Mouse (Mus musculus): ENCODE data around the gene Gm49388.

The Gm49388 gene

DNA sequence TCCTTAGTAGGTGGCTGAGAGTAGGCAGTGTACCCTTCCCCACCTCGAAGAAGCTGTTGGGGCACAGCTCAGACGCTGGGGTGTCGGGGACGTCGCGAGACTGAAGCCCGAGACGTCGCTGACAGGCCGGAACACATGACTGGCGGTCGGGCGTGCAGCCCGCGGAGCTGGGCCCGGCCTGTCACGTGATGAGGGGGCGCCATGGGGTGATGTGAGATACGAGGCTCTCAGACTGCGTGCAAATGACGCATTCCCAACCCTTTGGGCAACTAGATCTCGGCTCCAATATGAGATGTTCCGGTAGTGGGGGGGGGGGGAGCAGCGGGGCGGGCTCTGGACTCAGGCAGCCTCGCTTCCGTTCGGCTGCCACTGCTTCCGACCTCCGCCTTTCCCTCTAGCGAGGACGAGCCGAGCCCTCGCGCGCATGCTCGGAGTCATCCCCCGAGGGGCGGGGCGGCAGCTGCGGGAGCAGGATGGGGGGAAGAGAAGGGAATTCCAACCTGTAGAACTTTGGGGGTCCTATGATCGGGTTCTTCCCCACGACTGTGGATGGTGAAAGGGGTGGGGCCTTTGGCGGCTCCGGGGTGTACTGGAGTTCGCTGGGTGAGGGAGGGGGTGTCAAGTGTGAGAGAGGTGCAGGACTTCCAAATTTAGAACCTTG lies 56.1 kb downstream of the Gm49388 start:
- peak; percentile 94 for DNase-seq (ENCODE audit: low read depth)

GRCm38 (mm10) chr7:127842001-127842718 lies 56.8 kb downstream of the Gm49388 start:
- peak; percentile 87 for DNase-seq (ENCODE audit: low read depth)

GRCm38 (mm10) chr7:127849973-127850875 lies 64.8 kb downstream of the Gm49388 start:
- DNase-seq (ENCODE audit: low read depth) = no peak

GRCm38 (mm10) chr7:127850906-127851305 lies 65.5 kb downstream of the Gm49388 start:
- DNase-seq (ENCODE audit: low read depth) = no peak

Measured in naive thymus-derived CD4-positive, alpha-beta T cell, adult 2 months (primary cell).